Mouse (Mus musculus) urinary bladder, postnatal 25 days (tissue): ENCODE measurements around the gene Kalrn.
"Not testable (repeated sequence)": the region's sequence is repeated elsewhere in the genome, so short reads cannot be mapped to it uniquely, and the experiment has no call there.

Source experiments
- DNase-seq: peaks from one replicate; pipeline ENCODE4 v3.0.0; 2022; ENCODE audit warnings: low spot score

Kalrn gene

GRCm38 (mm10) chr16:34308324-34308723 is 265.0 kb downstream of the Kalrn start:
- no peak for DNase-seq

GRCm38 (mm10) chr16:34307458-34307857 is 265.9 kb downstream of the Kalrn start:
- DNase-seq, result no peak

- DNase-seq, result no peak
Measured at GRCm38 (mm10) chr16:34305586-34305985, 267.7 kb downstream of the Kalrn start.

GRCm38 (mm10) chr16:34303818-34304217 is 269.5 kb downstream of the Kalrn start:
- not testable (repeated sequence) for DNase-seq

- DNase-seq, result no peak
Measured at GRCm38 (mm10) chr16:34302503-34302902, 270.8 kb downstream of the Kalrn start.

GRCm38 (mm10) chr16:34302063-34302462 is 271.3 kb downstream of the Kalrn start:
- DNase-seq, result no peak

GRCm38 (mm10) chr16:34299226-34299625 is 274.1 kb downstream of the Kalrn start:
- DNase-seq, result no peak

- DNase-seq, result no peak
Measured at GRCm38 (mm10) chr16:34297911-34298682, 275.2 kb downstream of the Kalrn start.

- DNase-seq, result no peak
Measured at GRCm38 (mm10) chr16:34294568-34294967, 278.8 kb downstream of the Kalrn start.

GRCm38 (mm10) chr16:34293675-34294074 is 279.7 kb downstream of the Kalrn start:
- DNase-seq, result no peak

GRCm38 (mm10) chr16:34289583-34289982 is 283.7 kb downstream of the Kalrn start:
- DNase-seq, result no peak

- DNase-seq, result no peak
Measured at GRCm38 (mm10) chr16:34282026-34282425, 291.3 kb downstream of the Kalrn start.

- DNase-seq, result no peak
Measured at GRCm38 (mm10) chr16:34279654-34280383, 293.5 kb downstream of the Kalrn start.

GRCm38 (mm10) chr16:34278249-34278790 is 295.0 kb downstream of the Kalrn start:
- no peak for DNase-seq

GRCm38 (mm10) chr16:34274607-34275006 is 298.7 kb downstream of the Kalrn start:
- DNase-seq, result peak; percentile 11

- DNase-seq, result no peak
Measured at GRCm38 (mm10) chr16:34271476-34271875, 301.9 kb downstream of the Kalrn start.

GRCm38 (mm10) chr16:34270681-34271080 is 302.7 kb downstream of the Kalrn start:
- DNase-seq, result no peak

- no peak for DNase-seq
Measured at GRCm38 (mm10) chr16:34269642-34270041, 303.7 kb downstream of the Kalrn start.

- DNase-seq, result no peak
Measured at GRCm38 (mm10) chr16:34267751-34268150, 305.6 kb downstream of the Kalrn start.

GRCm38 (mm10) chr16:34264671-34265070 is 308.7 kb downstream of the Kalrn start:
- no peak for DNase-seq

- DNase-seq, result no peak
Measured at GRCm38 (mm10) chr16:34262731-34263460, 310.4 kb downstream of the Kalrn start.
